Mouse (Mus musculus): ENCODE measurements around the gene Atf4.

Gene Atf4

GRCm38 (mm10) chr15:80279053-80279452 lies 24.1 kb downstream of the Atf4 start:
- in situ Hi-C loops (cut with MboI, MseI) = no loop called here

DNA sequence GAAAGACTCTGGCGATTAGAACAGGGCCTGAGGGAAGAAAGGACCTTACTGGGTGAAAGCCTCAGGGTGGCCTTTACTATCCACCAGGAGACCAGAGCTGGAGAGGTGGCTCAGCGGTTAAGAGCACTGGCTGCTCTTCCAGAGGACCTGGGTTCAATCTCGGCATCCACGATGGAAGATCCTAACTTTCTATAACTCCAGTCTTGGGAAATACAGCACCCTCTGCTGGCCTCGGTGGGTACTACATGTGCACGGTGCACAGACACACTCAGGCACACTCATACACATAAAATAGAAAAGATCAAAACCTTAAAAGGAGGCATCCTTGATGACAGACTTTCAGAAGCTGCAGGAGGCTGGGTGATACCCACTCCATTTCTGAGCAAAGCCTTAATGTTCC lies 25.7 kb downstream of the Atf4 start:
- in situ Hi-C loops (cut with MboI, MseI) = no loop called here

- in situ Hi-C loops (cut with MboI, MseI) = no loop called here
Measured at GRCm38 (mm10) chr15:80286851-80287415, 31.9 kb downstream of the Atf4 start, which contains the start of gene Cacna1i. Gene Cacna1i (plus strand): TSS chr15:80287238.

DNA sequence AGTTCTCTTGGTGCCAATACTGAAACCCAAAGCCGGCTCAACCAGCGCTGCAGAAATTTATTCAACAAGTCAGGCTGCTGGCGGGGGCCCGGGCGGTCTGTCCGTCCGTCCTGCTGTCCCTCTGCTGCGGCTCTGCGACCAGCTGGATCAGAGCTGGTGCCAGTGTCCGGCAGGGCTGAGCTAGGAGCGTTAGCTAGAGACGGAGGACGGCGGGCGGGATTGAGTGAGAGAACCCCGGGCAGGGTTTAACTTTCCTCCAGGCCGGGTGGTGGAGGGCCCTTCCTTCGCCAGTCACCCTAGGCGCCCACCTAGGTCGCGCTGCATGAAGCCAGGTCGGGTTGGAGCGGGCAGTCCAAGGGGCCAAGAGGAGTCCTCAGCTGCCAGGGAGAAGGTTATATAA lies 33.1 kb downstream of the Atf4 start:
- in situ Hi-C loops (cut with MboI, MseI) = no loop called here

GRCm38 (mm10) chr15:80289436-80289835 lies 34.5 kb downstream of the Atf4 start:
- in situ Hi-C loops (cut with MboI, MseI) = no loop called here

- in situ Hi-C loops (cut with MboI, MseI) = loop anchor here (5.0 to 10.0 kb wide), 2 partner anchors 60 to 398 kb away; no protein-coding TSS in a partner anchor
Measured at GRCm38 (mm10) chr15:80297146-80297545, 42.2 kb downstream of the Atf4 start.

GRCm38 (mm10) chr15:80303779-80304178 lies 48.8 kb downstream of the Atf4 start:
- in situ Hi-C loops (cut with MboI, MseI) = no loop called here

DNA sequence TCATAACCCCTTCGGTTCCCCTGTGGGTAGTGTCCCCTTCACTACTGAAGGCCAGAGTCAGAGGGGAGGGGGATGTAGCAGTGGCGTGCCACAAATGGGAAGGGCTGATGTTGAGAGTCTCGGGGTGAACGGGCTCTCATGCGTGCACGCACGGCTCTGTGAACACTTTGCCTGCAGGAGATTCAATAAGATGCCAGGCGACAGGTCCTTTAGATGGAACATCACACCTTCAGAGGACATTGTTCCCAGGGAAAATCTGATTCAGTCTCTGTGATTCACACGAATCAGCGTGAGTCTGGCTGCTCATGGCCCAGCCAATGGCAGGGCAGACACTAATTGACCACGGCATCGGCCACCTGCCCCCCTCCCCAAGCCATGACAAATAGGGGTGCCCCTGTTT lies 49.2 kb downstream of the Atf4 start:
- in situ Hi-C loops (cut with MboI, MseI) = no loop called here

DNA sequence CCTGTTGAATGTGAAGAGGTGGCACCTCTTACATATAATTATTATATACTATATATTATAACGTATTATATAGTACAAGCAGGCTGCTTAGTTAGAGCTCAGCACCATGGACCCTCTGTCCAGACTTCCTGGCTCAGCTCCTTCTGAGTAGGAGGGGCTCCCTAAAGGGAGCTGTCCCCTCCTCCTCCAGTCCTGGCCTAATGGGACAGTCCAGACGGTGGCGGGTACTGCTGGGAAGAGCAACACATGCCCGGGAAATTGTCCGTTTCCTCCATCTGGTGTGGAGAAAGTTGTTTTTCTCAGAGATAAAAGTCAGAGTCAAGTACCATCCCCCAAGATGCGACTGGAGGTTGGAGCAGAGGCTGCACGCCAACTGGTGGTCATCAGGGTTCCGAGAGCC lies 51.2 kb downstream of the Atf4 start:
- in situ Hi-C loops (cut with MboI, MseI) = no loop called here
